Mouse (Mus musculus) G1E (cell line): ENCODE data around the gene Ptprg. TPM values are rescaled to one million over a fixed set of nuclear protein-coding genes. Genes with fewer than 3 reads are reported as not detected.

Experiments used
- ATAC-seq: 2 replicates; pipeline ENCODE4 v1.8.0; 2016; ENCODE audit warnings: mild to moderate bottlenecking; ENCODE audit not compliant: insufficient number of reproducible peaks, poor library complexity, low FRiP score, severe bottlenecking; ENCODE audit errors: extremely low read depth
- DNase-seq: peaks from one replicate; pipeline ENCODE4 v3.0.0; 2012; ENCODE audit warnings: low spot score
- H3K27me3 ChIP-seq: 2 replicates; pipeline ENCODE4 v1.6.1; 2012; ENCODE audit warnings: mild to moderate bottlenecking, low read length, inconsistent platforms; ENCODE audit not compliant: insufficient read depth
- H3K36me3 ChIP-seq: replicated peaks from 2 replicates; pipeline ENCODE3; 2012; ENCODE audit warnings: mild to moderate bottlenecking, inconsistent platforms
- H3K4me1 ChIP-seq: 2 replicates; pipeline ENCODE4 v1.6.1; 2012; ENCODE audit warnings: low read depth, low read length, inconsistent platforms, mixed read lengths; ENCODE audit not compliant: insufficient read depth
- H3K4me3 ChIP-seq: 2 replicates; pipeline ENCODE4 v1.5.1; 2012; ENCODE audit warnings: low read depth, mild to moderate bottlenecking, inconsistent platforms, low read length, moderate library complexity, mixed read lengths
- H3K9me3 ChIP-seq: replicated peaks from 2 replicates; pipeline ENCODE4 v1.6.1; 2012; ENCODE audit warnings: inconsistent platforms
- CTCF ChIP-seq: IDR thresholded peaks from 2 replicates; pipeline ENCODE4 v1.5.1; 2012; ENCODE audit warnings: low read depth, low read length, inconsistent platforms, mixed read lengths
- GATA1 ChIP-seq: IDR thresholded peaks from 2 replicates; pipeline ENCODE4 v1.6.1; 2012; ENCODE audit warnings: borderline replicate concordance, low read length, inconsistent platforms, mixed read lengths
- GATA2 ChIP-seq: IDR thresholded peaks from 2 replicates; pipeline ENCODE4 v1.6.1; 2012; ENCODE audit warnings: low read depth, low read length, inconsistent platforms, borderline replicate concordance
- POLR2AphosphoS5 ChIP-seq: IDR thresholded peaks from 2 replicates; pipeline ENCODE4 v1.6.1; 2012; ENCODE audit warnings: low read depth, low read length, inconsistent platforms; ENCODE audit not compliant: insufficient replicate concordance
- TAL1 ChIP-seq: conservative IDR thresholded peaks from 2 replicates; pipeline ENCODE4 v1.6.1; 2012; ENCODE audit warnings: low read depth, low read length, inconsistent platforms, mixed read lengths
- polyA plus RNA-seq: library from polyadenylated mRNA; stranded (reverse); fragments of >175 nt; gene quantifications from 2 replicates; pipeline ENCODE4 v1.2.3, GENCODE M21; 2012
- total RNA-seq, 2 experiments: library from RNA; stranded (forward) in 1 of 2; stranded (reverse) in 1 of 2; fragments of 200-1000 nt in 1 of 2; fragments of >200 nt in 1 of 2; fragmentation: Nextera tagmentation in 1 of 2; gene quantifications; 2 replicates each; pipeline ENCODE4 v1.2.3; 2014 to 2017

Gene Ptprg
- total and polyA plus RNA-seq, 3 experiments: 0.05 TPM; not detected in 2

GRCm38 (mm10) chr14:12079250-12079649, 525.9 kb downstream of the Ptprg start:
- TF ChIP-seq GATA2: no peak
- no peak for TF ChIP-seq CTCF
- no peak for TF ChIP-seq POLR2AphosphoS5
- no peak for TF ChIP-seq TAL1
- no peak for TF ChIP-seq GATA1
- DNase-seq (no peak), ATAC-seq (no peak)
- no peak overlapping the region for H3K4me3 ChIP-seq
- H3K4me1 ChIP-seq: no peaks in the 10 kb centered on the region
- H3K9me3 ChIP-seq: peaks cover 3% of the 10 kb centered on the region; the same call in 1 of the 2 replicates
- H3K27me3 ChIP-seq: no peaks in the 10 kb centered on the region
- no peaks in the 10 kb centered on the region for H3K36me3 ChIP-seq

GRCm38 (mm10) chr14:12079833-12080401, 526.6 kb downstream of the Ptprg start:
- Histone ChIP-seq H3K4me3 (no peak overlapping the region), H3K27me3 (no peaks in the 10 kb centered on the region), H3K4me1 (no peaks in the 10 kb centered on the region), H3K9me3 (peaks cover 7% of the 10 kb centered on the region; the same call in 1 of the 2 replicates), H3K36me3 (no peaks in the 10 kb centered on the region)
- no peak for DNase-seq
- no peak for ATAC-seq
- no peak for TF ChIP-seq TAL1
- no peak for TF ChIP-seq GATA2
- no peak for TF ChIP-seq CTCF
- no peak for TF ChIP-seq POLR2AphosphoS5
- no peak for TF ChIP-seq GATA1

GRCm38 (mm10) chr14:12082131-12082921, 529.0 kb downstream of the Ptprg start:
- TF ChIP-seq POLR2AphosphoS5: no peak
- TF ChIP-seq GATA1: no peak
- TF ChIP-seq TAL1: no peak
- no peak for TF ChIP-seq GATA2
- no peak for TF ChIP-seq CTCF
- H3K4me3 ChIP-seq: no peak overlapping the region
- H3K36me3 ChIP-seq: no peaks in the 10 kb centered on the region
- DNase-seq (no peak), ATAC-seq (no peak)
- peaks cover 7% of the 10 kb centered on the region; the same call in 1 of the 2 replicates for H3K9me3 ChIP-seq
- no peaks in the 10 kb centered on the region for H3K4me1 ChIP-seq
- no peaks in the 10 kb centered on the region for H3K27me3 ChIP-seq

- ATAC-seq: no peak
- Histone ChIP-seq H3K4me1 (no peaks in the 10 kb centered on the region), H3K27me3 (no peaks in the 10 kb centered on the region), H3K36me3 (no peaks in the 10 kb centered on the region), H3K9me3 (peaks cover 7% of the 10 kb centered on the region; the same call in 1 of the 2 replicates), H3K4me3 (no peak overlapping the region)
- TF ChIP-seq CTCF (no peak), TAL1 (no peak), POLR2AphosphoS5 (no peak), GATA1 (no peak), GATA2 (no peak)
- no peak for DNase-seq
Measured at GRCm38 (mm10) chr14:12084076-12084475, 530.7 kb downstream of the Ptprg start.

DNA sequence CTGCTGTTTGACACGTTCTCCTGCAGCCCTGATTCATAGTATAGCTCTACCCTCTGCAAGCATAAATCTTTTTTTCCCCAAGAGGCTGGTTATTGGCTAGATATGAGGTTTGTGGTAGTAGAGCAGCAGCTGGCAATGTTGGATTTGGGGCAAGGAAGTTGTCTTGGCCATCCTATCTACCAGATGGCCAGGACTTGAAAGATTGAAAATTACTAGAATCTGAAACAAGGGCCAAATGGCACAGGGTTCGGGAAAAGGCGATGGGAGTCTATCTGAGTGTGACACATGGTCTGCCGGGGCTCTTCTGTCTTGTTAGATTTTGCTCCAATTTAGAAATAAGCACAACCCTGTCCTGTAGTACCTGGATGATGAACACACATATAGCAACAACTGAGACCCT, 531.7 kb downstream of the Ptprg start:
- no peak for TF ChIP-seq GATA2
- no peak for TF ChIP-seq TAL1
- TF ChIP-seq GATA1: no peak

DNA sequence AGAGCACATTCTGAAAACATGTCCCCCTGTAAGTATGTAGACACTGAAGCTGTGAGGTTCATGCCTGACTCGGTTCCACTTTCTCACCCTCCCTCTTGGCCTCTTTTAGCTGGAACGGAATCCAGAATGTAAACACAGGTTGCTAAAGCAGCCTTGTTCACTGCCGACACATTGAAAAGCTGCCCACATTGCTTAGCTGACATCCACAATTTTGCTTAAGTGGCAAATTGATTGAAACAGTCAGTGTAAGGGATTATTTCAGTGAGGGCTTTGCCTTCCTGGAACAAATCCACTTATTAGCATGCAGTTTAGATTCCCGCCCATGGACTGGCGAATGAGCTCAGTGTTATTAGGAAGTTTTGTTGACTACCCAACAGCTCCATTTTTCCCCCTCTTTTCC, 532.8 kb downstream of the Ptprg start:
- no peaks in the 10 kb centered on the region for H3K4me1 ChIP-seq
- H3K36me3 ChIP-seq: no peaks in the 10 kb centered on the region
- DNase-seq (no peak), ATAC-seq (no peak)
- no peak overlapping the region for H3K4me3 ChIP-seq
- peaks cover 7% of the 10 kb centered on the region; the same call in 1 of the 2 replicates for H3K9me3 ChIP-seq
- H3K27me3 ChIP-seq: no peaks in the 10 kb centered on the region
- TF ChIP-seq TAL1 (no peak), POLR2AphosphoS5 (no peak), CTCF (no peak), GATA1 (no peak), GATA2 (no peak)

More for the DNA sequence above, 531.7 kb downstream of the Ptprg start:
- Histone ChIP-seq H3K9me3 (peaks cover 7% of the 10 kb centered on the region; the same call in 1 of the 2 replicates), H3K27me3 (no peaks in the 10 kb centered on the region), H3K4me3 (no peak overlapping the region), H3K4me1 (no peaks in the 10 kb centered on the region), H3K36me3 (no peaks in the 10 kb centered on the region)
- no peak for ATAC-seq
- DNase-seq: no peak
